Mouse (Mus musculus) layer of hippocampus, postnatal 36 days (tissue): ENCODE data around the gene Prh1. TPM values are rescaled to one million over a fixed set of nuclear protein-coding genes. Genes with fewer than 3 reads are reported as not detected.
"Not testable (repeated sequence)": the region's sequence is repeated elsewhere in the genome, so short reads cannot be mapped to it uniquely, and the experiment has no call there.

Experiments
- DNase-seq, 2 experiments: peaks; one replicate each; pipeline ENCODE4 v3.0.0; 2022
- total RNA-seq, 2 experiments: library from RNA; stranded (reverse); gene quantifications; 2 replicates each; pipeline ENCODE4 v1.2.3; 2021

The Prh1 gene
- not detected for total RNA-seq

DNA sequence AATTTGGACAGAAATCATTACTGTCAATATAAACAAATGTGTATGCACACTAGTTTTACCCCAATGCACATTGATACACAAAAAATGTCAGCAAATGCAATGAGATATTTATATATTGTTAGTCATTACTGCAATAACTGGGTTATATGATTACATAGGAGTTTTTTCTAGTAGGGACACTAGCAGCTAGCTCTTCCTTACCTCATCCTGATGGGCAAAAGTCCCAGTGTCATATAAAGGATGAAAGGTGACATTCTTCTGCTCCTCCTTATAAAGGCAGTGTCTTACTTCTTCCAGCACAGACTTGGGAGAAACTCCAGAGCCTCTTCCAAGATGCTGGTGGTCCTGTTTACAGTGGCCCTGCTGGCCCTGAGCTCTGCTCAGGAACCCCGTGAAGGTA is at the start of gene Prh1:
Gene Prh1, plus strand, starts transcription at position 301 of the 400 bp plus-strand sequence.
- not testable (repeated sequence) for DNase-seq

- not testable (repeated sequence) for DNase-seq
Measured at GRCm38 (mm10) chr6:132595613-132596012, 26.0 kb downstream of the Prh1 start, which contains the start of gene Prp2. Prp2 (plus strand) TSS chr6:132595913.

Other genes starting within 250 kb of the Prh1 start
- gene Gm8882, start 205.7 kb upstream of the Prh1 start, total RNA-seq: not detected
- gene Prp2, start 26.1 kb downstream of the Prh1 start, total RNA-seq: not detected
- gene A630073D07Rik, start 81.7 kb downstream of the Prh1 start, total RNA-seq: not detected
- not detected for gene Tas2r120, start 87.1 kb downstream of the Prh1 start, total RNA-seq
- not detected for gene Tas2r121, start 131.2 kb downstream of the Prh1 start, total RNA-seq
- not detected for gene Tas2r122, start 142.1 kb downstream of the Prh1 start, total RNA-seq
- gene Tas2r115, start 168.2 kb downstream of the Prh1 start, total RNA-seq: not detected
- gene Tas2r124, start 184.9 kb downstream of the Prh1 start, total RNA-seq: not detected
- gene Tas2r102, start 192.3 kb downstream of the Prh1 start, total RNA-seq: not detected
- gene Tas2r136, start 208.4 kb downstream of the Prh1 start, total RNA-seq: not detected
- not detected for gene Tas2r117, start 233.0 kb downstream of the Prh1 start, total RNA-seq